15 mouse cellular contexts compared by ENCODE assay signal in genomic region chr13:69517445-69517844, GRCm38 (mm10). TPM values are rescaled to one million over a fixed set of nuclear protein-coding genes. Genes with fewer than 3 reads are reported as not detected.
DNase-seq lines count a peak whose midpoint lies in the region; ATAC-seq and TF ChIP-seq lines count a peak whose summit lies in the region.
"Had no signal": no experiment of that assay in that cellular context is flagged by ENCODE, and none has a peak within 500 bp of the region (broad histone marks: within the 10 kb centered on the region; RNA-seq: fewer than 3 reads in every experiment).

No protein-coding gene starts in this region.

- no peaks in the 10 kb centered on the region for H3K27me3 ChIP-seq in limb, embryonic 14.5 days (ENCODE audit: control insufficient read depth, insufficient read depth, low read length)
- no peaks in the 10 kb centered on the region for H3K27me3 ChIP-seq in limb, embryonic 10.5 days (ENCODE audit: low read depth, poor library complexity, severe bottlenecking)

- 57% methylated on average over 6 of the region's 6 CpGs for WGBS in limb, embryonic 14.5 days
- WGBS in limb, embryonic 10.5 days, result 92% methylated on average over 6 of the region's 6 CpGs

- no peak overlapping the region for H3K27ac ChIP-seq in limb, embryonic 14.5 days (replicated peaks; ENCODE audit: low read depth, low read length)
- H3K27ac ChIP-seq in limb, embryonic 10.5 days, result no peak overlapping the region
- H3K27ac ChIP-seq: stomach, postnatal 0 days had no signal

- no peak overlapping the region for H3K4me3 ChIP-seq in limb, embryonic 14.5 days (replicated peaks; ENCODE audit: low read length)
- H3K4me3 ChIP-seq in limb, embryonic 10.5 days, result no peak overlapping the region

- peaks cover 8% of the 10 kb centered on the region; the same call in 1 of the 2 replicates for H3K4me1 ChIP-seq in limb, embryonic 14.5 days (ENCODE audit: control insufficient read depth, insufficient read depth, low read length)
- H3K4me1 ChIP-seq in limb, embryonic 10.5 days, result peaks cover 20% of the 10 kb centered on the region

- H3K36me3 ChIP-seq in limb, embryonic 14.5 days (ENCODE audit: control insufficient read depth, insufficient read depth, low read length), result peaks cover 14% of the 10 kb centered on the region
- H3K36me3 ChIP-seq in limb, embryonic 10.5 days, result peaks cover 28% of the 10 kb centered on the region

- 0 out of 2 replicates have a peak overlapping the region, but pooled peaks have one; percentile 16 for H3K9ac ChIP-seq in limb, embryonic 14.5 days (ENCODE audit: low read depth, low read length, severe bottlenecking)
- H3K9ac ChIP-seq: forebrain, postnatal 0 days had no signal

- no peak for TF ChIP-seq POLR2A in limb, embryonic 14.5 days (IDR thresholded peaks at IDR 0.05; ENCODE audit: borderline replicate concordance, extremely low read depth, insufficient read depth, insufficient read length)

- no peaks in the 10 kb centered on the region for H3K9me3 ChIP-seq in limb, embryonic 14.5 days (ENCODE audit: control insufficient read depth, low read length)
- H3K9me3 ChIP-seq in limb, embryonic 10.5 days (replicated peaks), result no peaks in the 10 kb centered on the region

- peak; percentile 4 for DNase-seq in gastrocnemius, postnatal 25 days
- DNase-seq in gastrocnemius, adult 8-10 months (ENCODE audit: low spot score in 2 of 2), result no peak
- DNase-seq in limb, embryonic 14.5 days (ENCODE audit: low spot score), result no peak
- DNase-seq in limb, embryonic 10.5 days (ENCODE audit: low spot score), result no peak
- DNase-seq in kidney, postnatal 14 days, result peak; percentile 60
- peak; percentile 51 for DNase-seq in lung, postnatal 14 days
- no peak for DNase-seq in yolk sac, embryonic 10.5 days (ENCODE audit: low spot score)
- DNase-seq: forebrain, postnatal 0 days; gastrocnemius, postnatal 14 days; liver; midbrain, embryonic 14.5 days; right cerebral cortex, adult 18-20 months; spleen, adult 18-20 months; thymus, postnatal 25 days had no signal

- H3K4me2 ChIP-seq in limb, embryonic 14.5 days (replicated peaks; ENCODE audit: low read depth, low read length, severe bottlenecking), result no peak overlapping the region

- ATAC-seq in limb, embryonic 14.5 days (ENCODE audit: low FRiP score, low read depth), result no peak
- ATAC-seq: forebrain, postnatal 0 days had no signal

RNA-seq across cellular contexts. Expression of gene Nsun2, which starts 16.1 kb away (rescaled TPM):
- total RNA-seq in gastrocnemius, postnatal 25 days (2021), result 10 to 100 TPM; 37.8 to 39.2 TPM
- 10 to 100 TPM; 41.3 to 58.5 (median 46.7) TPM for total RNA-seq in gastrocnemius, adult 8-10 months (2022)
- polyA plus RNA-seq in limb, embryonic 14.5 days (2012; rRNA removed), result 102 and 106 TPM in 2 replicates
- 130 and 134 TPM in 2 replicates for polyA plus RNA-seq in limb, embryonic 14.5 days (2014; fragmentation: Nextera tagmentation; extraction: Ambion mirVana)
- 172 and 198 TPM in 2 replicates for polyA plus RNA-seq in limb, embryonic 10.5 days (2016; fragmentation: Nextera tagmentation; extraction: Ambion mirVana)

RNA-seq across cellular contexts. Expression of gene Tent4a, which starts 17.0 kb away (rescaled TPM):
- total RNA-seq in gastrocnemius, postnatal 25 days (2021), result 1 to 10 TPM; 6.0 to 6.2 TPM
- total RNA-seq in gastrocnemius, adult 8-10 months (2022), result 1 to 10 TPM; 4.6 to 6.0 (median 5.5) TPM
- polyA plus RNA-seq in limb, embryonic 14.5 days (2012; rRNA removed), result 25.7 and 29.0 TPM in 2 replicates
- polyA plus RNA-seq in limb, embryonic 14.5 days (2014; fragmentation: Nextera tagmentation; extraction: Ambion mirVana), result 8.7 and 9.9 TPM in 2 replicates
- 6.0 TPM in 2 replicates for polyA plus RNA-seq in limb, embryonic 10.5 days (2016; fragmentation: Nextera tagmentation; extraction: Ambion mirVana)

Comparison
In these comparisons a context has a peak if more than half of its experiments do, and no peak if none do; other contexts are left out.
1. DNase-seq: peak in gastrocnemius, postnatal 25 days (single experiment), kidney, postnatal 14 days (single experiment) and lung, postnatal 14 days (single experiment); none in gastrocnemius, adult 8-10 months (0 of 2), limb, embryonic 14.5 days (single experiment), limb, embryonic 10.5 days (single experiment) and yolk sac, embryonic 10.5 days (single experiment).